Mouse (Mus musculus): ENCODE measurements around the gene Rnaset2a. TPM values are rescaled to one million over a fixed set of nuclear protein-coding genes. Genes with fewer than 3 reads are reported as not detected.
"Not testable (repeated sequence)": the region's sequence is repeated elsewhere in the genome, so short reads cannot be mapped to it uniquely, and the experiment has no call there.

The Rnaset2a gene
- 12.0 and 12.1 TPM in 2 replicates for polyA plus RNA-seq (2015; fragmentation: Nextera tagmentation; extraction: Ambion mirVana)

DNA sequence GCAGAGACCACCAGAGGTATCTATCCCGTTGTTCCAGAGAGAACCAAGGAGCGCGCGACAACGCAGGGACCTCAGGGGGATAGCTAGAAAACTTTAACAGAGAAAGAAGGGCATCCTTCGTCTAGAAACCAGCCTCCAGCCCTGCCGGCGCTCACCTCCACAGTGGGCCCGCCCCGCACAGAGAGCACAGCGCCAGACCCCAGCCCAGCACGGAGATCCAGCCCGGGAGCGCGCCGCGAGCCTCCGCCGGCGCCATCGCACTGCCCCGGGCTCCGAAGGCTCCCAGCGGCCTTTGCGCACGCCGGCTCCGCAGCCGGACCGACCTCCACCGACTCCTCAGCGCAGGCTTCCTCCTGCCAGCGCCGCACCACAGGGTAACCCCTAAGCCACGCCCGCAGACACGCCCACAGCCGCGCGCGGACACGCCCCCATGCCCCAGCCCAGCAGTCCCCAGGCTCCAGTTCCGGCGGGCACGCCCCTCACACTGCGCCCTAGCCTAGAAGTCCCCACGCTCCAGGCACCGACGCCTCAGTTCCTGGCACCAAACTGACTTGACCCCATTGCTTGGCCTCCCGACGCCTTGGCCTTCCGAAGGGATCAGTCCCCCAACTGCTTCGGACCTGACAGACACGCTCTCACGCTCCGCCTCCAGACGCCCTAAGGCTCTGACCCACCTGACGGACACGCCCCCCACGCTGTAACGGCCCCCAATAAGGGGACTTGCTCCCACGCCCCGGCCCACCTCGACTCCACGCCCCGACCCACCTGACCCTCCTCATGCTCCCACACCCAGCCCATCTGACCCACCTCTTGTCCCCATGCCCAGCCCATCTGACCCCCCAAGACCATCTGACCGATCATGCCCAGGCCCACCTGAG, at the start of gene Rnaset2a, which contains the start of gene Gm49673:
Rnaset2a (minus strand) TSS at position 659 of the 878 bp plus-strand sequence.
Gm49673 (minus strand) TSS at position 350 of the 878 bp plus-strand sequence.
- peak; percentile 97 for ATAC-seq (replicated peaks)

DNA sequence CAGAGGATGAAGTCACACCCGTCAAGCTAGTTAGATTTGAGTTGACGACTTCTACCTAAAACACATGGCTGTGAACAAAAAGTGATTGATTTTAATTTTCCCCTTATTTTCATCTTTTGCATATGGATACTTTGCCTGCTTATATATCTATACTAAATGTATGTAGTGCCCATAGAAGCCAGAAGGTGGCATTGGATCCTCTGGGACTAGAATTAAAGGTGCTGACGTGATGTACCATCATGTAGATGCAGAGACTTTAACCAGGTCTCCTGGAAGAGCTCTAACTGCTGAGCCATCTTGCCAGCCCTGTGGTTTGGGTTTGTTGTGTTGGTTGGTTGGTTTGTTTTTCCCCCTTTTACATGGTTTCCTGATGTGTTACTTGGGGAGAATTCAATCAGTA, 49.8 kb upstream of the Rnaset2a start:
- no peak overlapping the region for H3K27ac ChIP-seq (replicated peaks)
- peaks cover 33% of the 10 kb centered on the region for H3K36me3 ChIP-seq
- 72% methylated on average over 3 of the region's 3 CpGs for WGBS
- H3K27me3 ChIP-seq: no peaks in the 10 kb centered on the region
- no peak overlapping the region for H3K4me3 ChIP-seq
- no peaks in the 10 kb centered on the region for H3K9me3 ChIP-seq
- H3K4me2 ChIP-seq (replicated peaks): no peak overlapping the region
- no peak for ATAC-seq (replicated peaks)
- H3K9ac ChIP-seq (replicated peaks): no peak overlapping the region
- H3K4me1 ChIP-seq: no peaks in the 10 kb centered on the region

More for the DNA sequence above, at the start of gene Rnaset2a, which contains the start of gene Gm49673:
- H3K4me3 ChIP-seq: peak within 1 kb of the TSS; percentile 51
- 1% methylated on average over 59 of the region's 67 CpGs for WGBS
- H3K27me3 ChIP-seq; H3K4me1 ChIP-seq; H3K9me3 ChIP-seq; H3K36me3 ChIP-seq; H3K27ac ChIP-seq (replicated peaks): not testable (repeated sequence)
- peak within 1 kb of the TSS; percentile 61 for H3K4me2 ChIP-seq (replicated peaks)
- peak within 1 kb of the TSS; percentile 64 for H3K9ac ChIP-seq (replicated peaks)

DNA sequence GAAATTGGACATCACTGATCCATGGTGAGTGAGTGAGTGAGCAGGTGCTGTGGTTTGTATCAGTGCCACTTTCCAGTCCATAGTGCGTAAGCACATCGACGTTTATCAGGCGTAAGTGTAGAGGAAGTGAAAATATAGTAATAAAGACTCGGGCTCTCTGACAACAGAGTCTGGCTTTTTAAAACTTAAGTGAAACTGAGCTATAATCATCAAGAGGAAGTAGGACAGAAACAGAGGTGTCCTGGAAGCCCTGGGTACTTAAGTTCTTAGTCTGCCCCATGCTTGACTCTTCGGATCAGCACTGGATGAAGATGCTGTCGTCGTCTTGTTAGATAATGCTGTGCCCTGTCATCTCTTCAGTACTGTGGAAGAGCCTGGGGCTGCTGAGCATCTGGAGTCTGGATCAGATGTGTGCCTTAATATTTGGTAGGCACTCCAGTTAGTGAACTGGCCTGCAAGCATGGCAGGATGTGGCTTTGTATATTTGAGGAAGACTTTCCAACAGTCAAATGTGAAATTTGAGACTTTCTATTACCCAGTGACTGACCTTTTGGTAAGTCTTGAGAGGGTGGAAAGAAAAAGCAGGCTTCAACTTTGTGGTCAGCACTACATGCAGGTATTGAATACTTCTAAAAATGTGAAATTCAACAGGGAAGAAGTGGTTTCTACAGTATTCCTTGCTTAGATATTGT, 47.9 kb upstream of the Rnaset2a start:
- Histone ChIP-seq H3K4me1 (no peaks in the 10 kb centered on the region), H3K27ac (replicated peaks) (no peak overlapping the region), H3K9me3 (no peaks in the 10 kb centered on the region), H3K27me3 (no peaks in the 10 kb centered on the region), H3K36me3 (peaks cover 44% of the 10 kb centered on the region), H3K4me2 (replicated peaks) (no peak overlapping the region), H3K9ac (replicated peaks) (no peak overlapping the region), H3K4me3 (no peak overlapping the region)
- 95% methylated on average over 8 of the region's 8 CpGs for WGBS
- no peak for ATAC-seq (replicated peaks)

DNA sequence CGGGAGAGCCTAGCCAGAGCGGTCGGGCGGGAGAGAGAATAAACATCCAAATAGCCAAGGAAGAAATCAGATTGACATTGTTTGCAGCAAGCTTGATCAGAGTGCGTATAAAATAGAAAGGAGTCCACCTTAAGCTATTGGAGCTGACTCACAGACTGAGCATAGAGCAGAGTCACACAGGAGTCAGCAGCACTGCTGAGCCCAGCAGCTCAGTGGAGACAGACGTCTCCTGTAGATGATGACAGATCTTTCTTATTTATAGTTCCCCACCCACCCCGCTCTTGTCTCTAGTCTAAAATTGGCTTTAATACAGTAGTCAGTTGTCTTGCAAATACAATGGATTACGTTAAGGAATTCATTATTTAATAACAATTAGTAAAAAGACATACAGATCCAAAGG, 45.8 kb upstream of the Rnaset2a start:
- Histone ChIP-seq H3K36me3 (peaks cover 58% of the 10 kb centered on the region), H3K27me3 (no peaks in the 10 kb centered on the region), H3K27ac (replicated peaks) (no peak overlapping the region), H3K4me2 (replicated peaks) (no peak overlapping the region), H3K9me3 (no peaks in the 10 kb centered on the region), H3K9ac (replicated peaks) (no peak overlapping the region), H3K4me3 (no peak overlapping the region), H3K4me1 (no peaks in the 10 kb centered on the region)
- 90% methylated on average over 8 of the region's 8 CpGs for WGBS
- no peak for ATAC-seq (replicated peaks)

DNA sequence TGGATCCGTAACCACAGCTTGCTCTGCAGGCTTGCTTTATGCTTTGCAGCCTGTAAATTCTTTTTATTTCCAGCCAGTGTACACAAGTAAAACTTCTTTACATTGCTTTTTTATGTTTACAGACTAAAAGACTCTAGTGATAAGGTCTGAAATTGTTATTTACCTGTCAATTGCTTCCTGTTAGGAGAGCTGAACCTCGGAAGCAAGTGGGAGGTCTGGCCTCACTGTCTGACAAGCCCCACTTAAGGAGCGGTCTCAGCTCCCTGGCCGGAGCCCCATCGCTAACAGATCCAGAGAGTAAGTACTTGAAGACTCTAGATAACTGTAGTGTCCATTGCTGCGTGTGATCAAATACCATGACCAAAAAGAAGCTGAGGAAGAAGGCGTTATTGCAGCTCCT, 36.3 kb upstream of the Rnaset2a start:
- Histone ChIP-seq H3K27me3 (no peaks in the 10 kb centered on the region), H3K4me2 (replicated peaks) (no peak overlapping the region), H3K9me3 (no peaks in the 10 kb centered on the region), H3K4me3 (no peak overlapping the region), H3K36me3 (peaks cover 63% of the 10 kb centered on the region), H3K9ac (replicated peaks) (no peak overlapping the region), H3K27ac (replicated peaks) (no peak overlapping the region), H3K4me1 (no peaks in the 10 kb centered on the region)
- 93% methylated on average over 7 of the region's 7 CpGs for WGBS
- ATAC-seq (replicated peaks): no peak

DNA sequence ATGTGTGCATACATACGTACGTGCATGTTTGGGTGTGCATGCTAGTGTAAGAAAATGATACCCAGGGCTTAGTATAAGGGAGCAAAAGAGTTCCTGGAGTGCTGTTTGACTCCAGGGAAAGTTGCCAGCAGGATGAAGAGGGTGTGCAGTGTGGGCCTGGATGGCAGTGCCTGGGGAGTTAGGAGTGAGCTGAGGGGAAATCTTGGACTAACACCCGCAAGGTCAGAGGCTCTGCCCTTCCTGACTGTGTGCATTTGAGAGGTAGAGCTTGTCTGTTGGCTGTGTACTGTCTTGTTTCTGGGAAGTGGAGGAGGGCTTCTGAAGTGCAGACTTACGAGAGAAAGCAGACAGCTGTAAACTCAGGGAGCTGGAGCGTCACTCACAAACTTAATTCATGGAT, 35.9 kb upstream of the Rnaset2a start:
- Histone ChIP-seq H3K4me3 (no peak overlapping the region), H3K9ac (replicated peaks) (no peak overlapping the region), H3K27me3 (no peaks in the 10 kb centered on the region), H3K36me3 (peaks cover 64% of the 10 kb centered on the region), H3K4me1 (no peaks in the 10 kb centered on the region), H3K27ac (replicated peaks) (no peak overlapping the region), H3K4me2 (replicated peaks) (no peak overlapping the region), H3K9me3 (no peaks in the 10 kb centered on the region)
- no peak for ATAC-seq (replicated peaks)
- WGBS: 92% methylated on average over 5 of the region's 5 CpGs

DNA sequence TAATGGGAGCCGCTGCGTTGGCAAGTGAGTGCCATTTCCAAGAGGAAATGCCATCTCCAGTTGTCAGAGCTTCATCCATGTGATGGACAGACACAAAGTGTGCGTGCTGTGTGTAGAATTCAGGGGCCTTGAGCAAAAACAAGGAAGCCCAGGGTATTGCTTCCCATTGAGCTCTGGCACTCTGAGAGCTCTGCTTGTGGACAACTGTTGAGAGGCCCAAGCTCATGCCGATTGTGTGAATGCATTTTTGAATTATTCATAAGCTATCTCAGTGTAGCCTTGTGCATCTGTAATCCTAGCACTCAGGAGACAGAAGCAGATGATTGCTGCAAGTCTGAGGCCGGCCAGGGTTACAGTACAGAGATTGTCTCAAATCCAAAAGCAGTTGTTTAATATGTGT, 29.2 kb upstream of the Rnaset2a start:
- Histone ChIP-seq H3K4me2 (replicated peaks) (no peak overlapping the region), H3K9ac (replicated peaks) (no peak overlapping the region), H3K4me3 (no peak overlapping the region), H3K27me3 (no peaks in the 10 kb centered on the region), H3K27ac (replicated peaks) (0 out of 2 replicates have a peak overlapping the region, but pooled peaks have one; percentile 23), H3K36me3 (peaks cover 49% of the 10 kb centered on the region), H3K4me1 (peaks cover 6% of the 10 kb centered on the region), H3K9me3 (no peaks in the 10 kb centered on the region)
- peak; percentile 43; the same call in 1 of the 2 replicates for ATAC-seq (replicated peaks)
- 39% methylated on average over 5 of the region's 5 CpGs for WGBS

DNA sequence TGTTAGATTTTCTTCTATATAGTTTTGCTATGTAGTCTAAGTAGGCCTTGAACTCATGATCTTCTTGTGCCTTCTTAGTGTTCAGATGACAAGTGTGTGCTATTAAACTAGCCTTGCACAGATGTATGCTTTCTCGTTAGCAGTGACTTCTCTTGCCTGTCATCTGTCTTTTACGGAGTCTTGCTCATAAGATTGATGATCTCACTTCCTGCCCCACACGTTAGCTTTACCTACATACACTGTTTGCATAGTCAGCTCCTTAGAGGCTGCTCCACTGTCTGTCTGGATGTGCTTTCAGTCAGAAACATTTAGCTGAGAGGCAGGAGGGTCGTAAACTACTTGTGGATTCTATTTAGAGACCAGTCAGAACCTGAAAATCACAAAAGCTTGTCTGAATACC, 23.2 kb upstream of the Rnaset2a start:
- H3K4me2 ChIP-seq (replicated peaks): no peak overlapping the region
- H3K27ac ChIP-seq (replicated peaks): no peak overlapping the region
- 76% methylated on average over 4 of the region's 4 CpGs for WGBS
- no peak for ATAC-seq (replicated peaks)
- H3K4me1 ChIP-seq: peaks cover 3% of the 10 kb centered on the region; the same call in 1 of the 2 replicates
- no peak overlapping the region for H3K9ac ChIP-seq (replicated peaks)
- peaks cover 54% of the 10 kb centered on the region for H3K36me3 ChIP-seq
- no peaks in the 10 kb centered on the region for H3K27me3 ChIP-seq
- H3K4me3 ChIP-seq: no peak overlapping the region
- H3K9me3 ChIP-seq: no peaks in the 10 kb centered on the region

DNA sequence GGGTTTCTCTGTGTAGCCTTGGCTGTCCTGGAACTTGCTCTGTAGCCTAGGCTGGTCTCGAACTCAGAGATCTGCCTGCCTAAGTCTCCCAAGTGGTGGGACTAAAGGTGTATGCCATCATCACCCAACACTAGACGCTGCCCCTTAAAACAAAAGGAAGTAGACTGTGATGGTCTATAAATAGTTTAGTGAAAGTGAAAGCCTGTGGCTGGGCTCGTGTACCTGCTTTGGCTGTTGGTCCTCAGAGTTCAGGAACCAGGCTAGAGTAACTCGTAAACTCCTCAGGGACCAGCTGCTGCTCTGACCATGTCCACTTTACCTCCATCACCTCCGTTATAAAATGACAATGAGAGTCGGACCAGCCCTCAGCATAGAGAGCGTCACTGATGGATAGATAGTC, 22.4 kb upstream of the Rnaset2a start:
- WGBS: 93% methylated on average over 7 of the region's 7 CpGs
- peaks cover 47% of the 10 kb centered on the region for H3K36me3 ChIP-seq
- H3K27me3 ChIP-seq: no peaks in the 10 kb centered on the region
- H3K9ac ChIP-seq (replicated peaks): no peak overlapping the region
- no peak overlapping the region for H3K4me3 ChIP-seq
- no peak overlapping the region for H3K27ac ChIP-seq (replicated peaks)
- H3K9me3 ChIP-seq: no peaks in the 10 kb centered on the region
- no peak overlapping the region for H3K4me2 ChIP-seq (replicated peaks)
- no peak for ATAC-seq (replicated peaks)
- H3K4me1 ChIP-seq: peaks cover 3% of the 10 kb centered on the region; the same call in 1 of the 2 replicates

DNA sequence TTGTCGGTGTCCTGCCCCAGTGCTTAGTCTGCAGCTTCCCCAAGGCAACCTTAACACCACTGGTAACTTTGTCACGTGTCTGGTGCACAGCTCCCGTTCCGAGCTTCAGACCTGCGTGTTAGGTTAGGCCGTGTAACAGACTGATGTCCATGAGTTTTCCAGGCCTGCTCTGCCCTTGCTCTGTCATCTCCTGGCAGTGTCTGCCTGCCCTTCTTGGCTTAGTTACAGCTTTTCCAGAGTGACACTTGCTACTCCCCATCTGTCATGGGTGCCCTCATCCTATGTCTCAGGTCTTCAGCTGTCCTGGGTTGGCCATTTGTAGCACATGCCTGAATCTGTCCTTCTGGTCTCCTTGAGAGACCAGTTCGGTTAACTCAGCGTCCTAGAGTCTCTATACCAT, 19.5 kb upstream of the Rnaset2a start:
- not testable (repeated sequence) for H3K9me3 ChIP-seq; ATAC-seq (replicated peaks); H3K9ac ChIP-seq (replicated peaks); H3K4me1 ChIP-seq; H3K27me3 ChIP-seq; H3K27ac ChIP-seq (replicated peaks); H3K4me3 ChIP-seq; H3K4me2 ChIP-seq (replicated peaks)
- H3K36me3 ChIP-seq: peaks cover 28% of the 10 kb centered on the region
- 88% methylated on average over 7 of the region's 8 CpGs for WGBS

DNA sequence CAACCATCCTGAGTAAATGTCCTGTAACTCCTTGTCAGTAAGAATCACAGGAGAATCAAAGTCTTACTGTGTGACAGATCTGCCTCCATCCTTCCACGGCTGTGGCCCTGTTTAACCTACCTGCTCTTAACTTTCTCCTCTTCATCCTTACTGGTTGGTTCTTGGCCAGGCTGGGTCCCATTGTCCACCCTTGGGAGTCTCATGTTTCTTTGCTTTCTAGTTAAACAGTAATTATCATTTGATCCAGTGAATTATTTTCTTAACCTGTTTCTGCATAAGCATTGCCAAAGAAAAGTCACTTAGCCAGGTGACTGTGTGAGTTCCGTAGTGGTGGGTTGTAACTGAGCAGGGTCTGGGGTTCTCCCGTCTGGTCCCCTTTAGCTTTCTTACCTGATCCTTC, 18.6 kb upstream of the Rnaset2a start:
- not testable (repeated sequence) for H3K27ac ChIP-seq (replicated peaks); H3K27me3 ChIP-seq; H3K9ac ChIP-seq (replicated peaks); H3K4me1 ChIP-seq; ATAC-seq (replicated peaks); H3K9me3 ChIP-seq
- peak overlapping the region; percentile 39 for H3K4me2 ChIP-seq (replicated peaks)
- H3K36me3 ChIP-seq: peaks cover 19% of the 10 kb centered on the region
- peak overlapping the region; percentile 55 for H3K4me3 ChIP-seq
- WGBS: 40% methylated on average over 2 of the region's 3 CpGs

DNA sequence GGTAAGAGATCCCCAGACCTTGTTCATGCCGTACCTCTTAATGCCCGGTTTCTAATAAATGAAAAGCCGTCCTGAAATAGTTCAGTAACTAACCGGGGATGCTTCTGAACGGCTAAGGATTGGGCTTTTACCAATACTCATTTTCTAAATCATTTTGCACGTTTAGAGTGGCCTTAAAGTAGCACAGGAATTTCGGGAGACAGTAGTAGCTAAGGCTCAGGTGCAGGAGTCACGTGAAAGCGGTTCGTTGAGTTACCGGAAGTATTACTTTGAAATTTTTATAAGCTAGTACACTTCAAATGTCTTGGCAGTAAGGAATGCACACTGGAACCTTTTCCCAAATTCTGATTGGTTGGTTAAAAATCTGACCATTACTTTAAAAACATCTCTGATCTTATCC, 18.1 kb upstream of the Rnaset2a start:
- H3K9me3 ChIP-seq; H3K4me1 ChIP-seq; H3K27me3 ChIP-seq; ATAC-seq (replicated peaks); H3K27ac ChIP-seq (replicated peaks): not testable (repeated sequence)
- H3K4me3 ChIP-seq: peak overlapping the region; percentile 55
- peak overlapping the region; percentile 39 for H3K4me2 ChIP-seq (replicated peaks)
- peaks cover 17% of the 10 kb centered on the region for H3K36me3 ChIP-seq
- WGBS: under 1% methylated on average over 11 of the region's 11 CpGs
- peak overlapping the region; percentile 49; the same call in 1 of the 2 replicates for H3K9ac ChIP-seq (replicated peaks)
